Mouse (Mus musculus): ENCODE measurements around the gene Ccdc186. TPM values are rescaled to one million over a fixed set of nuclear protein-coding genes. Genes with fewer than 3 reads are reported as not detected.

Gene Ccdc186
- total and polyA plus RNA-seq, 2 experiments from 2014 or later, result 15.1 to 18.4 TPM

DNA sequence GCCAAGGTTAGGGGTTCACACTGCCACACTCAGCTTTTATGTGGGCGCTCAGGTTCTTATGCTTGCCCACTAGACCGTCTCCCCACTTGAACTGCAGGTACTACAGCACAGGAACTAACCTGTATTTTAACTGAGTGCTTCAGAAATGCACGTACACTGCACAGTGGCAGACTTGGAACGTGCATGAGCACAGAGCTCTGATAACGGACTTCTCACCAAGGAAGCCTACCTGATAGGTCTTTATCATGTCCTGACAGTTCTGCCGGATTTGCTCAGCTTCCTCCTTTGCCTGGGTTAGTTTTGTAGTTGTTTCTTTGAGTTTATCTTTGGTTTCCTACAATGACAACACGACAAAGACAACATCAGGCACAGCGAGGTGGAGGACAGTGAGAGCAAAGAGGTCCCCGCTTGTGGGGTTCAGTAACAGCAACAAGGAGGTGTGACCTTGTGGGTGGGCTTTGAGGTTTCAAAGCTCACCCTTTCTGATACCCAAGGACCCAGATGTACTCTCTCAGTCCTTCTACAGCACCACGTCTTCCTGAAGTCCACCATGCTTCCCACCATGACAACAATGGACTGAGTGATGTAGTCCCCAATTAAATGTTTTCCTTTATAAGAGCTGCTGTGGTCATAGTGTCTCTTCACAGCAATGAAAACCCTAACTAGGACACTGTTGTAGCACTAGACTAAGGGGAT lies 20.2 kb downstream of the Ccdc186 start:
- no peak overlapping the region for H3K4me2 ChIP-seq (ENCODE audit: low read depth, low read length)
- H3K9me3 ChIP-seq (replicated peaks; ENCODE audit: control insufficient read depth, low read length), result no peaks in the 10 kb centered on the region
- TF ChIP-seq CTCF (IDR thresholded peaks at IDR 0.05; ENCODE audit: low read depth), result no peak
- H3K27ac ChIP-seq (ENCODE audit: low read depth), result no peak overlapping the region; the same call in 1 of the 2 replicates
- ATAC-seq (ENCODE audit: insufficient read depth, low read depth) (0 out of 2 replicates have a peak, but pooled peaks have one; percentile 22), DNase-seq (ENCODE audit: low spot score) (no peak)
- H3K4me1 ChIP-seq (ENCODE audit: control insufficient read depth, insufficient read depth), result peaks cover 14% of the 10 kb centered on the region; the same call in 1 of the 2 replicates
- H3K36me3 ChIP-seq (replicated peaks; ENCODE audit: control insufficient read depth, insufficient read depth, low read length), result peaks cover 89% of the 10 kb centered on the region
- H3K27me3 ChIP-seq (ENCODE audit: control insufficient read depth, insufficient read depth, low read length), result no peaks in the 10 kb centered on the region
- no peak overlapping the region for H3K4me3 ChIP-seq (ENCODE audit: low read depth, low read length)
- no peak overlapping the region for H3K9ac ChIP-seq (replicated peaks; ENCODE audit: low read depth, low read length)
- 49% methylated on average over 10 of the region's 10 CpGs for WGBS

DNA sequence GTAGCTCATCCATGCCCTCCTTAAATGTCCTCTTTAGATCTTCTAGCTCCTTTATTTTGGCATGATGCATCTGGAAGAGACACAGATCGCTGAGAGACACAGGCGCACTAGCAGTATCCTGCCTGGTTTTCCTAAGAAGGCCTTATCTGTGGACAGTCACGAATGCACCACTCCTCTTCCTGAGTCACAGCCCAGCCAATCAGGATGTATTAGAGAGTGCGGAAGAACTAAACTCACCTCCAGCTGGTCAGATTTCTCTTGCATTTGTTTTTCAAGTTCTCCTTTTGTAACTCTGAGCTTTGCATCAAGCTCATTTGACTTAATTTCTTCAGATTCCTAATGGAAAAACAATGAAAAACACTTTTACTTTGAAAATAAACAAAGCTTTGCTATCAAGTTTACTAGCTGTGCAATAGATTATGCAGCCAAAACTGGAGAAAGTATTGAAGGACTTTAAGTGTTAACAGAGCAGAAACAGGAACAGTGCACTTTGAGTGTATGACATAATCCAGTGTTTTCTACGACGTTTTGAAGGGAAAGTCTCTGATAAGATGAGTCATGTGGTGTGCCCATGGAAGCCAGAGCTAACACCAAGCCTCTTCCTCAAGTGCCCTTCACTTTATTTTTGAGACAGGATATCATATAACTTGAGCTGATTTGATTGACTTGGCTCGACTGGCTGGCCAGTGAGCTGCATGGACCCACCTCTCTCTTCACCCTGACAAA lies 20.9 kb downstream of the Ccdc186 start:
- Histone ChIP-seq H3K27me3 (ENCODE audit: control insufficient read depth, insufficient read depth, low read length) (no peaks in the 10 kb centered on the region), H3K4me3 (ENCODE audit: low read depth, low read length) (no peak overlapping the region), H3K4me1 (ENCODE audit: control insufficient read depth, insufficient read depth) (peaks cover 14% of the 10 kb centered on the region; the same call in 1 of the 2 replicates), H3K9me3 (replicated peaks; ENCODE audit: control insufficient read depth, low read length) (no peaks in the 10 kb centered on the region), H3K36me3 (replicated peaks; ENCODE audit: control insufficient read depth, insufficient read depth, low read length) (peaks cover 92% of the 10 kb centered on the region), H3K27ac (ENCODE audit: low read depth) (peak overlapping the region; percentile 25; the same call in 1 of the 2 replicates), H3K9ac (replicated peaks; ENCODE audit: low read depth, low read length) (no peak overlapping the region), H3K4me2 (ENCODE audit: low read depth, low read length) (no peak overlapping the region)
- TF ChIP-seq EP300 (IDR thresholded peaks at IDR 0.05; ENCODE audit: low read depth), result no peak
- no peak for TF ChIP-seq CTCF (IDR thresholded peaks at IDR 0.05; ENCODE audit: low read depth)
- WGBS, result 26% methylated on average over 7 of the region's 7 CpGs
- ATAC-seq (ENCODE audit: insufficient read depth, low read depth) (peak; percentile 59), DNase-seq (ENCODE audit: low spot score) (peak; percentile 67)

DNA sequence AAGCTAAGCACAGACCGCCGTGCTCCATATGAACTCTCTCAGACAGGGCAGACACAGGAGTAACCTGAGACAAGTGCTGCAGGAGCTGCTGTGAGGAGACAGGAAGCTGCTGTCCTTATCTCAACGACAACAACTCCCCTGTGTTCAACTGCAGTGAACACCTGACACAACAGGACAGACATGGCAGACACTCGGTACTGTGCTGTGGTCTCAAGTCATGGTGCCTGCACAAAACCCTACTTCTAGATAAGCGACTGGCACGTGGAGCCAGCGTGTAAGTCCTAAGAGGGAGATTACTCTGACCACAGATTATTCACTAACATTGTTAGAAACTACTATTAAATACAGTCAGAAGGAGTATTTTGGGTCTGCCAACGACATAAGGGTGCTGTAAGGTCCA lies 21.8 kb downstream of the Ccdc186 start:
- Histone ChIP-seq H3K27ac (ENCODE audit: low read depth) (no peak overlapping the region), H3K4me1 (ENCODE audit: control insufficient read depth, insufficient read depth) (peaks cover 14% of the 10 kb centered on the region; the same call in 1 of the 2 replicates), H3K9ac (replicated peaks; ENCODE audit: low read depth, low read length) (no peak overlapping the region), H3K36me3 (replicated peaks; ENCODE audit: control insufficient read depth, insufficient read depth, low read length) (peaks cover 92% of the 10 kb centered on the region), H3K27me3 (ENCODE audit: control insufficient read depth, insufficient read depth, low read length) (no peaks in the 10 kb centered on the region), H3K4me3 (ENCODE audit: low read depth, low read length) (no peak overlapping the region), H3K9me3 (replicated peaks; ENCODE audit: control insufficient read depth, low read length) (no peaks in the 10 kb centered on the region), H3K4me2 (ENCODE audit: low read depth, low read length) (no peak overlapping the region)
- WGBS, result 36% methylated on average over 8 of the region's 8 CpGs
- ATAC-seq (ENCODE audit: insufficient read depth, low read depth) (no peak), DNase-seq (ENCODE audit: low spot score) (no peak)
- TF ChIP-seq EP300 (IDR thresholded peaks at IDR 0.05; ENCODE audit: low read depth) (no peak), CTCF (IDR thresholded peaks at IDR 0.05; ENCODE audit: low read depth) (no peak)

DNA sequence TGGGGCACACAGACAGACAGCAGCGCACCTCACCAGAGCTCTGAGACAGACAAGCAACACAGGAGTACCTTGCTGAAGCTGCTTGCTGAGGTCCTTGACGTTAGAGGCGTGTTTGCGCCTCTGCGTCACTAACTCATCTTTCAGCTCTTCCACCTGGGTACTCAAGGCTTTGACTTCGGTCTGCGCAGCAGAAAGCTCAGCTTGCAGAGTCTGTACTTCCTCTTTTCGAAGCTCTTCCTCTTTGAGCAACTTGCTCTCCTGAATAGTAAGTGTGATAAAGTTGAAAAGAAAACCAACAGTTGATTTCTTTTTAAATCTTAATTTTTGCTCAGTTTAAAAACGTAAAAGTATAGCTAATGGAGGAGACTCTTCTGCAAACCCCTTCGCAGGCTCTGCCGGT lies 24.6 kb downstream of the Ccdc186 start:
- no peak overlapping the region for H3K27ac ChIP-seq (ENCODE audit: low read depth)
- H3K9me3 ChIP-seq (replicated peaks; ENCODE audit: control insufficient read depth, low read length), result no peaks in the 10 kb centered on the region
- no peak for DNase-seq (ENCODE audit: low spot score)
- H3K9ac ChIP-seq (replicated peaks; ENCODE audit: low read depth, low read length), result no peak overlapping the region
- 91% methylated on average over 11 of the region's 11 CpGs for WGBS
- no peaks in the 10 kb centered on the region for H3K27me3 ChIP-seq (ENCODE audit: control insufficient read depth, insufficient read depth, low read length)
- no peak for TF ChIP-seq CTCF (IDR thresholded peaks at IDR 0.05; ENCODE audit: low read depth)
- no peak for TF ChIP-seq EP300 (IDR thresholded peaks at IDR 0.05; ENCODE audit: low read depth)
- H3K4me1 ChIP-seq (ENCODE audit: control insufficient read depth, insufficient read depth), result peaks cover 14% of the 10 kb centered on the region; the same call in 1 of the 2 replicates
- peaks cover 94% of the 10 kb centered on the region for H3K36me3 ChIP-seq (replicated peaks; ENCODE audit: control insufficient read depth, insufficient read depth, low read length)
- no peak for ATAC-seq (ENCODE audit: insufficient read depth, low read depth)
- no peak overlapping the region for H3K4me2 ChIP-seq (ENCODE audit: low read depth, low read length)
- H3K4me3 ChIP-seq (ENCODE audit: low read depth, low read length), result no peak overlapping the region

DNA sequence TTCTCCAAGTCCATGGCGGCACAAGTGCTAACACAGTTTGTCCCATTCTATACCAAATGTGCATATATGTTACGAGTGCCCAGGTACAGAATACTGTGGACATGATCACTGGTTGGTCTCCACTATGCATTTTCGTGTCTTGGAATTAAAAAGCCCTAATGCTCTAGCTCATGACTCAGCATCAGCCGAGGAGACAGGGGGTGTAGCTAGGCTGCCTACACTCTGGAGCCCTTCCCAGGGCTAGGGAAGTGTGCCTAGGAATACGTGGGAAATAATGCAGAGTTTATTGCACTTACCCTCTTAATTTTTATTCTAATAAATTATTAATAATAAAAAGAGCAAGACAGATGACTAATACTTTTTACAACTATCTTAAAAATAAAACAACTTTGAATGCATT lies 33.0 kb downstream of the Ccdc186 start:
- Histone ChIP-seq H3K4me3 (ENCODE audit: low read depth, low read length) (no peak overlapping the region), H3K36me3 (replicated peaks; ENCODE audit: control insufficient read depth, insufficient read depth, low read length) (peaks cover 67% of the 10 kb centered on the region), H3K4me1 (ENCODE audit: control insufficient read depth, insufficient read depth) (no peaks in the 10 kb centered on the region), H3K27ac (ENCODE audit: low read depth) (no peak overlapping the region), H3K9ac (replicated peaks; ENCODE audit: low read depth, low read length) (no peak overlapping the region), H3K27me3 (ENCODE audit: control insufficient read depth, insufficient read depth, low read length) (no peaks in the 10 kb centered on the region), H3K4me2 (ENCODE audit: low read depth, low read length) (no peak overlapping the region), H3K9me3 (replicated peaks; ENCODE audit: control insufficient read depth, low read length) (no peaks in the 10 kb centered on the region)
- 89% methylated on average over 5 of the region's 5 CpGs for WGBS
- TF ChIP-seq CTCF (IDR thresholded peaks at IDR 0.05; ENCODE audit: low read depth) (no peak), EP300 (IDR thresholded peaks at IDR 0.05; ENCODE audit: low read depth) (no peak)
- ATAC-seq (ENCODE audit: insufficient read depth, low read depth) (no peak), DNase-seq (ENCODE audit: low spot score) (no peak)

All from heart, postnatal 0 days (tissue).